Mouse (Mus musculus): ENCODE measurements around the gene Wdtc1. TPM values are rescaled to one million over a fixed set of nuclear protein-coding genes. Genes with fewer than 3 reads are reported as not detected.
A peak's percentile ranks its signal among the peaks of the same experiment; 100 is the strongest.

Gene Wdtc1
- polyA plus RNA-seq, 1 experiment, result 107 TPM

DNA sequence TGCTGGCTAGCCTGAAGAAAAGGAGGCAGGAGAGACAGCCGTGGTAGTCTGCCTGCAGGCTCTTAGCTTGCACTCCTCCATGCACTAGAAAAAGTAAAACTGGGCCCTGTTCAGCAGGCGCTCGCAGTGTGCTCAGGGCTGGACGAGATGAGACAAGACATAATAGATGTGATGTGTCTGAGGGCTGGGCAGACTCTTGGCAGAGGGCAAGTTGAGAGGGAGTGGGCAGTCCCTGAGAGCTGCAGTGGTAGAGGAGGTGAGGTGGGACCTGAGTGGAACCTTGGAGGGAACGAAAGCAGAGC is 25.7 kb upstream of the Wdtc1 start:
- Histone ChIP-seq H3K27me3 (ENCODE audit: control insufficient read depth, insufficient read depth, low read length) (no peaks in the 10 kb centered on the region), H3K36me3 (ENCODE audit: control insufficient read depth, insufficient read depth, low read length) (no peaks in the 10 kb centered on the region), H3K4me1 (replicated peaks; ENCODE audit: control insufficient read depth, insufficient read depth, low read length) (peaks cover 31% of the 10 kb centered on the region), H3K4me3 (ENCODE audit: control insufficient read depth, insufficient read depth, low read length) (no peak overlapping the region), H3K27ac (ENCODE audit: control insufficient read depth, insufficient read depth, low read length) (no peak overlapping the region)
- TF ChIP-seq POLR2A (IDR thresholded peaks at IDR 0.05; ENCODE audit: control insufficient read depth, extremely low read depth, insufficient read depth, low read length, poor library complexity) (no peak), CTCF (IDR thresholded peaks at IDR 0.05; ENCODE audit: borderline replicate concordance, control insufficient read depth, extremely low read depth, insufficient read depth, low read length, poor library complexity) (no peak)
- WGBS, result 87% methylated on average over 5 of the region's 5 CpGs
- no peak for DNase-seq

DNA sequence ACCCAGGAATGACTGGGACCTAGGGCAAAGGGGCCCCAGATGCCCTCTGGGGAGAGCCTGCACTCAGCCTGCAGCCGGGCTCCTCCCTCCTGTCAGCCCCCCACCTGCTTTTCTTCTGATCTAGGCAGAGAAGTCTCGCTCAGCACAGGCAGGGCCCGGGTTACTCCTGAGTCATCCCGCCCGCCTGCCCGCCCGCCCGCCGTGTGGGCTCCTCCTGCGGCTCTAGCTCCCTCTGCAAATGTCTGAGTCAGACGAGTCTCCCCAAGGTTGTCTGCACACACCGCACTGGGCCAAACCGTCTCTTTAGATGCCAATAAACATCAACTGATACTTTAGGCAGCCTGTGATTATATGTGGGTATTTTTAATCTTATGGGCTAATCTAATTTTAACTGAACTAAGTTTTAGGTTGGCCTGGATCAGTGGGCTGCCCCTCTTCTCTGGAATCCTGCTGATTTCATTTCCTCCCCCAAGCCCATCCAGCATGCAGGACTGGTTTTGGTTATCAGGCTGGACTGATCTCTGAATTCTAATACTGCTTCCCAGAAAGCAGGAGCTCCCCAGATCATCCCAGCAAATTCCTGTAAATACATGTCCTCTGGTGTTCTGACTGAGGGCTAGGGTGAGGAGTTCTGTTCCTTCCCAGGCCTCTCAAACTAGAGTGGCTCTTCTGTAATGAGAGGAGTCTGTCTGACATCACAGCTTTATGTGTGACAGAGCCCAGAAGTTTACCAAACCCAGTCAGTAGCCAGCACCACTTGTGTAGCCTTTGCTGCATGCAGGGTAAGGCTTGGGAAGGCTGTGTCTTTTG is 25.2 kb upstream of the Wdtc1 start:
- Histone ChIP-seq H3K27ac (ENCODE audit: control insufficient read depth, insufficient read depth, low read length) (no peak overlapping the region), H3K27me3 (ENCODE audit: control insufficient read depth, insufficient read depth, low read length) (no peaks in the 10 kb centered on the region), H3K4me1 (replicated peaks; ENCODE audit: control insufficient read depth, insufficient read depth, low read length) (peaks cover 32% of the 10 kb centered on the region), H3K4me3 (ENCODE audit: control insufficient read depth, insufficient read depth, low read length) (no peak overlapping the region), H3K36me3 (ENCODE audit: control insufficient read depth, insufficient read depth, low read length) (no peaks in the 10 kb centered on the region)
- no peak for TF ChIP-seq CTCF (IDR thresholded peaks at IDR 0.05; ENCODE audit: borderline replicate concordance, control insufficient read depth, extremely low read depth, insufficient read depth, low read length, poor library complexity)
- no peak for TF ChIP-seq POLR2A (IDR thresholded peaks at IDR 0.05; ENCODE audit: control insufficient read depth, extremely low read depth, insufficient read depth, low read length, poor library complexity)
- peak; percentile 52 for DNase-seq
- 2% methylated on average over 13 of the region's 13 CpGs for WGBS

- Histone ChIP-seq H3K4me1 (replicated peaks; ENCODE audit: control insufficient read depth, insufficient read depth, low read length) (peaks cover 55% of the 10 kb centered on the region), H3K27me3 (ENCODE audit: control insufficient read depth, insufficient read depth, low read length) (no peaks in the 10 kb centered on the region), H3K4me3 (ENCODE audit: control insufficient read depth, insufficient read depth, low read length) (no peak overlapping the region), H3K36me3 (ENCODE audit: control insufficient read depth, insufficient read depth, low read length) (no peaks in the 10 kb centered on the region), H3K27ac (ENCODE audit: control insufficient read depth, insufficient read depth, low read length) (no peak overlapping the region)
- 52% methylated on average over 10 of the region's 10 CpGs for WGBS
- TF ChIP-seq CTCF (IDR thresholded peaks at IDR 0.05; ENCODE audit: borderline replicate concordance, control insufficient read depth, extremely low read depth, insufficient read depth, low read length, poor library complexity) (no peak), POLR2A (IDR thresholded peaks at IDR 0.05; ENCODE audit: control insufficient read depth, extremely low read depth, insufficient read depth, low read length, poor library complexity) (no peak)
- no peak for DNase-seq
Observed at GRCm38 (mm10) chr4:133375812-133376577, 22.7 kb upstream of the Wdtc1 start.

DNA sequence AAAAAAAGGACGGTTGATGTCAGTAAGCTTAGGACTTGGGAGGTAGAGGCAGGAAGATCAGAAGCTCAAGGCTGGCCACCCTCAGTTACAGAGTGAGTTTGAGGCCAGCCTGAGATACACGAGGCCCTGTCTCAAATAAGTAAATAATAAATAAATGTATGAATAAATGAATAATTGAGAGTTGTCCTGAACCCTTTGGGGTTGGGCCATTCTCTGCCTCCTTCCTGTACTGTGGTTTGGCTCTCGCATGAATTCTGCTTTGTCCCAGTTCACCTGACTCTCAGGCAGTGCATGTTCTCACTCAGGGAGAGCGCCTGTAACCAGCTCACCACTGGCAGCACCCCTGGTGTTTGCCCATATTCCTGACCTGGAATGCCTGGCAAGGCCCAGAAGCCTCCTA is 20.7 kb upstream of the Wdtc1 start:
- Histone ChIP-seq H3K4me1 (replicated peaks; ENCODE audit: control insufficient read depth, insufficient read depth, low read length) (peaks cover 60% of the 10 kb centered on the region), H3K27me3 (ENCODE audit: control insufficient read depth, insufficient read depth, low read length) (no peaks in the 10 kb centered on the region), H3K36me3 (ENCODE audit: control insufficient read depth, insufficient read depth, low read length) (no peaks in the 10 kb centered on the region), H3K27ac (ENCODE audit: control insufficient read depth, insufficient read depth, low read length) (no peak overlapping the region), H3K4me3 (ENCODE audit: control insufficient read depth, insufficient read depth, low read length) (no peak overlapping the region)
- no peak for DNase-seq
- TF ChIP-seq CTCF (IDR thresholded peaks at IDR 0.05; ENCODE audit: borderline replicate concordance, control insufficient read depth, extremely low read depth, insufficient read depth, low read length, poor library complexity), result no peak
- TF ChIP-seq POLR2A (IDR thresholded peaks at IDR 0.05; ENCODE audit: control insufficient read depth, extremely low read depth, insufficient read depth, low read length, poor library complexity), result no peak
- WGBS, result 49% methylated on average over 4 of the region's 4 CpGs

DNA sequence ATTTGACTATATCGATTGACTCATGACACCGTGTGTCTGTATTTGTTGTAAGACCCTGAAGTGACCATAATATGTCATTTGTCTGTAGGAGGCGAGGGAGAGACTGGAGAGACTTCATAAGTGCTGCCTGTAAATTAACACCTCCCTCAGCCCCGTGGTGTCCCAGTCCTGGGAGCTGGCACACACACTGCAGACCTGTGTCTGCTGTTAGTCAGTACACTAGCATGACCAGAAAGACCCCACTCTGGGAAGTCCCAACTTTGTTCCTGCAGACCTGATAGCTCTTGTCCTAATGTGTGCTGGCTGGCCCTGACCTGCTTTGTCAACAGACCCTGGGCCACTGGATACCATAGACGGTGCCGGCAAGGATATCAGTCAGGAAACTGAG is 19.0 kb upstream of the Wdtc1 start:
- H3K36me3 ChIP-seq (ENCODE audit: control insufficient read depth, insufficient read depth, low read length), result no peaks in the 10 kb centered on the region
- H3K27ac ChIP-seq (ENCODE audit: control insufficient read depth, insufficient read depth, low read length), result no peak overlapping the region
- no peak for TF ChIP-seq CTCF (IDR thresholded peaks at IDR 0.05; ENCODE audit: borderline replicate concordance, control insufficient read depth, extremely low read depth, insufficient read depth, low read length, poor library complexity)
- no peak for TF ChIP-seq POLR2A (IDR thresholded peaks at IDR 0.05; ENCODE audit: control insufficient read depth, extremely low read depth, insufficient read depth, low read length, poor library complexity)
- H3K4me3 ChIP-seq (ENCODE audit: control insufficient read depth, insufficient read depth, low read length), result no peak overlapping the region
- DNase-seq, result no peak
- no peaks in the 10 kb centered on the region for H3K27me3 ChIP-seq (ENCODE audit: control insufficient read depth, insufficient read depth, low read length)
- WGBS, result 77% methylated on average over 6 of the region's 6 CpGs
- peaks cover 46% of the 10 kb centered on the region for H3K4me1 ChIP-seq (replicated peaks; ENCODE audit: control insufficient read depth, insufficient read depth, low read length)

GRCm38 (mm10) chr4:133371621-133372277 is 18.5 kb upstream of the Wdtc1 start:
- Histone ChIP-seq H3K27ac (ENCODE audit: control insufficient read depth, insufficient read depth, low read length) (no peak overlapping the region), H3K4me3 (ENCODE audit: control insufficient read depth, insufficient read depth, low read length) (peak overlapping the region; percentile 19), H3K36me3 (ENCODE audit: control insufficient read depth, insufficient read depth, low read length) (no peaks in the 10 kb centered on the region), H3K4me1 (replicated peaks; ENCODE audit: control insufficient read depth, insufficient read depth, low read length) (peaks cover 42% of the 10 kb centered on the region), H3K27me3 (ENCODE audit: control insufficient read depth, insufficient read depth, low read length) (no peaks in the 10 kb centered on the region)
- no peak for DNase-seq
- 32% methylated on average over 7 of the region's 7 CpGs for WGBS
- no peak for TF ChIP-seq POLR2A (IDR thresholded peaks at IDR 0.05; ENCODE audit: control insufficient read depth, extremely low read depth, insufficient read depth, low read length, poor library complexity)
- no peak for TF ChIP-seq CTCF (IDR thresholded peaks at IDR 0.05; ENCODE audit: borderline replicate concordance, control insufficient read depth, extremely low read depth, insufficient read depth, low read length, poor library complexity)
